Mouse (Mus musculus) ES-Bruce4 (cell line): ENCODE data around the gene Tgfbr3. TPM values are rescaled to one million over a fixed set of nuclear protein-coding genes. Genes with fewer than 3 reads are reported as not detected.

Experiments
- H3K27ac ChIP-seq: 2 replicates; pipeline ENCODE4 v1.5.1; 2012; ENCODE audit warnings: low read length, inconsistent platforms; ENCODE audit not compliant: insufficient read depth
- H3K27me3 ChIP-seq: 2 replicates; pipeline ENCODE4 v1.6.1; 2012; ENCODE audit warnings: mild to moderate bottlenecking, low read length, inconsistent platforms; ENCODE audit not compliant: control insufficient read depth, poor library complexity, insufficient read depth, severe bottlenecking
- H3K36me3 ChIP-seq: 2 replicates; pipeline ENCODE4 v1.6.1; 2012; ENCODE audit warnings: inconsistent platforms, mild to moderate bottlenecking, low read length, moderate library complexity; ENCODE audit not compliant: control insufficient read depth, poor library complexity, insufficient read depth, severe bottlenecking
- H3K4me1 ChIP-seq: one replicate; pipeline ENCODE4 v1.8.1; 2011; ENCODE audit warnings: low read length; ENCODE audit not compliant: control insufficient read depth, insufficient read depth
- H3K4me3 ChIP-seq: 2 replicates; pipeline ENCODE4 v1.5.1; 2011; ENCODE audit warnings: low read depth, mild to moderate bottlenecking, low read length
- H3K9ac ChIP-seq: 2 replicates; pipeline ENCODE4 v1.6.1; 2012; ENCODE audit warnings: low read depth, mild to moderate bottlenecking, inconsistent platforms; ENCODE audit not compliant: poor library complexity, severe bottlenecking
- H3K9me3 ChIP-seq: replicated peaks from 2 replicates; pipeline ENCODE4 v1.6.1; 2012; ENCODE audit warnings: mild to moderate bottlenecking, low read length, inconsistent platforms; ENCODE audit not compliant: control insufficient read depth, poor library complexity, insufficient read depth, severe bottlenecking
- CTCF ChIP-seq: IDR thresholded peaks from one replicate; pipeline ENCODE4 v1.8.1; 2011; ENCODE audit warnings: low read depth, low read length
- EP300 ChIP-seq: IDR thresholded peaks from 2 replicates; pipeline ENCODE4 v1.6.1; 2011; ENCODE audit warnings: low read depth, low read length; ENCODE audit not compliant: insufficient read depth
- POLR2A ChIP-seq: IDR thresholded peaks from one replicate; pipeline ENCODE4 v1.8.1; 2011; ENCODE audit warnings: low read length; ENCODE audit not compliant: insufficient read depth
- polyA plus RNA-seq: library from polyadenylated mRNA; stranded (reverse); fragments of >200 nt; gene quantifications from 2 replicates; pipeline ENCODE4 v1.2.4, GENCODE M21; 2011; ENCODE audit warnings: low read depth; ENCODE audit not compliant: missing spikeins, insufficient read depth, insufficient read length

Tgfbr3 gene
- polyA plus RNA-seq, 1 experiment, result 8.8 TPM

GRCm38 (mm10) chr5:107260708-107261495, 28.5 kb downstream of the Tgfbr3 start:
- Histone ChIP-seq H3K9ac (no peak overlapping the region), H3K27ac (no peak overlapping the region), H3K36me3 (no peaks in the 10 kb centered on the region), H3K9me3 (no peaks in the 10 kb centered on the region), H3K4me3 (no peak overlapping the region), H3K27me3 (no peaks in the 10 kb centered on the region), H3K4me1 (no peaks in the 10 kb centered on the region)
- TF ChIP-seq EP300 (no peak), CTCF (no peak), POLR2A (no peak)

- no peaks in the 10 kb centered on the region for H3K4me1 ChIP-seq
- H3K27me3 ChIP-seq, result no peaks in the 10 kb centered on the region
- H3K9ac ChIP-seq, result no peak overlapping the region
- H3K9me3 ChIP-seq, result peaks cover 7% of the 10 kb centered on the region
- H3K4me3 ChIP-seq, result no peak overlapping the region
- no peaks in the 10 kb centered on the region for H3K36me3 ChIP-seq
- TF ChIP-seq EP300 (no peak), CTCF (no peak), POLR2A (no peak)
- H3K27ac ChIP-seq, result no peak overlapping the region
Observed at GRCm38 (mm10) chr5:107259487-107260040, 29.9 kb downstream of the Tgfbr3 start.

GRCm38 (mm10) chr5:107253395-107253794, 36.0 kb downstream of the Tgfbr3 start:
- Histone ChIP-seq H3K9ac (no peak overlapping the region), H3K4me1 (peaks cover 2% of the 10 kb centered on the region), H3K36me3 (no peaks in the 10 kb centered on the region), H3K4me3 (no peak overlapping the region), H3K27me3 (no peaks in the 10 kb centered on the region), H3K9me3 (peaks cover 10% of the 10 kb centered on the region), H3K27ac (no peak overlapping the region)
- no peak for TF ChIP-seq POLR2A
- TF ChIP-seq CTCF, result no peak
- no peak for TF ChIP-seq EP300

- H3K36me3 ChIP-seq, result no peaks in the 10 kb centered on the region
- H3K27me3 ChIP-seq, result no peaks in the 10 kb centered on the region
- no peak overlapping the region for H3K4me3 ChIP-seq
- no peak overlapping the region for H3K27ac ChIP-seq
- peaks cover 10% of the 10 kb centered on the region for H3K9me3 ChIP-seq
- no peak for TF ChIP-seq POLR2A
- no peak for TF ChIP-seq CTCF
- no peak for TF ChIP-seq EP300
- no peak overlapping the region for H3K9ac ChIP-seq
- H3K4me1 ChIP-seq, result peaks cover 2% of the 10 kb centered on the region
Observed at GRCm38 (mm10) chr5:107252435-107252834, 37.0 kb downstream of the Tgfbr3 start.

GRCm38 (mm10) chr5:107251751-107252305, 37.6 kb downstream of the Tgfbr3 start:
- no peaks in the 10 kb centered on the region for H3K27me3 ChIP-seq
- H3K9ac ChIP-seq, result no peak overlapping the region
- peaks cover 10% of the 10 kb centered on the region for H3K9me3 ChIP-seq
- H3K4me3 ChIP-seq, result no peak overlapping the region
- no peak overlapping the region for H3K27ac ChIP-seq
- H3K36me3 ChIP-seq, result no peaks in the 10 kb centered on the region
- H3K4me1 ChIP-seq, result peaks cover 2% of the 10 kb centered on the region
- no peak for TF ChIP-seq EP300
- TF ChIP-seq POLR2A, result no peak
- TF ChIP-seq CTCF, result no peak

- H3K9me3 ChIP-seq, result peaks cover 10% of the 10 kb centered on the region
- H3K4me1 ChIP-seq, result peaks cover 2% of the 10 kb centered on the region
- TF ChIP-seq POLR2A (no peak), EP300 (no peak), CTCF (no peak)
- no peak overlapping the region for H3K9ac ChIP-seq
- no peak overlapping the region for H3K4me3 ChIP-seq
- no peak overlapping the region for H3K27ac ChIP-seq
- H3K36me3 ChIP-seq, result no peaks in the 10 kb centered on the region
- no peaks in the 10 kb centered on the region for H3K27me3 ChIP-seq
Observed at GRCm38 (mm10) chr5:107250548-107251272, 38.7 kb downstream of the Tgfbr3 start.
